Mouse (Mus musculus) embryonic facial prominence, embryonic 10.5 days (tissue): ENCODE measurements at regions not wholly inside any gene's neighbourhood (a gene's known extent, or its start where the extent isn't known, plus 50 kb on each side); places are given as distances from the start of the nearest gene placed in this dataset.
A peak's percentile ranks its signal among the peaks of the same experiment; 100 is the strongest.
"Not testable (repeated sequence)": the region's sequence is repeated elsewhere in the genome, so short reads cannot be mapped to it uniquely, and the experiment has no call there.

Experiments
- DNase-seq: peaks from one replicate; pipeline ENCODE4 v3.0.0-alpha.2; 2017; ENCODE audit warnings: low spot score
- H3K27ac ChIP-seq: fragments of 300-500 bp; sonication (generic); replicated peaks from 2 replicates; pipeline ENCODE4 v1.5.1; 2016; ENCODE audit warnings: mild to moderate bottlenecking
- H3K27me3 ChIP-seq: fragments of 300-500 bp; sonication (generic); replicated peaks from 2 replicates; pipeline ENCODE4 v1.6.1; 2016; ENCODE audit warnings: low read depth, mild to moderate bottlenecking; ENCODE audit not compliant: poor library complexity, severe bottlenecking
- H3K36me3 ChIP-seq: fragments of 300-500 bp; sonication (generic); replicated peaks from 2 replicates; pipeline ENCODE4 v1.6.1; 2016; ENCODE audit warnings: mild to moderate bottlenecking, moderate library complexity
- H3K4me1 ChIP-seq: fragments of 300-500 bp; sonication (generic); 2 replicates; pipeline ENCODE4 v1.6.1; 2016
- H3K4me3 ChIP-seq: fragments of 300-500 bp; sonication (generic); 2 replicates; pipeline ENCODE4 v1.5.1; 2016; ENCODE audit warnings: mild to moderate bottlenecking, moderate library complexity
- H3K9me3 ChIP-seq: fragments of 300-500 bp; sonication (generic); 2 replicates; pipeline ENCODE4 v1.6.1; 2016; ENCODE audit warnings: mild to moderate bottlenecking
- WGBS: fragments of 180-500 bp; shearing (Covaris S2); methylation state at CpG from one replicate; pipeline ENCODE4 v1.1.7; 2016; 5-methylcytosine and 5-hydroxymethylcytosine counted together

- H3K9me3 ChIP-seq = no peaks in the 10 kb centered on the region
- peak; percentile 86 for DNase-seq
- H3K4me3 ChIP-seq = no peak overlapping the region
- H3K36me3 ChIP-seq = no peaks in the 10 kb centered on the region
- H3K4me1 ChIP-seq = 0 out of 2 replicates have a peak, but pooled peaks cover 6% of the 10 kb centered on the region
- H3K27ac ChIP-seq = no peak overlapping the region; the same call in 1 of the 2 replicates
- no peaks in the 10 kb centered on the region for H3K27me3 ChIP-seq
- 33% methylated on average over 16 of the region's 16 CpGs for WGBS
Measured at GRCm38 (mm10) chr4:8084954-8085639, 153.7 kb downstream of the Car8 start.

DNA sequence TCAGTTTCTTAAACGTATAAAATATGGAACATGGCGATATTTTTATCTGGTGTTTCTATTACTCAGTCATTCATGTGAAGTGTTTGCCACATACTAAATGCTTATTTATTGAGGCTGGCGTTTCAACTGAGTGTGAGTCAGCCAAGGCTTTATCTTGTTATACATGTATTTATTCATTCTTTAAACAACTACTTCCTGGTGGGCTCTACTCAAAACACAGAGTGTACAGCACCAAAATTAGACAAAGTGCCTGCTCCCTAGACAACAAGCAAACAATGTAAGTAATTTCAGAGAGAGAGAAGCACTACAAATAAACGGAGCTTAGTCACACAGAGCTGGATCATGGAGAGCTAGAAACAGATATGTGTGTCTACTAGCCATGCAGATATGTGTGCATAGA, 159.5 kb downstream of the Car8 start:
- Histone ChIP-seq H3K36me3 (no peaks in the 10 kb centered on the region), H3K27ac (no peak overlapping the region), H3K4me3 (no peak overlapping the region), H3K4me1 (no peaks in the 10 kb centered on the region), H3K9me3 (no peaks in the 10 kb centered on the region), H3K27me3 (no peaks in the 10 kb centered on the region)
- WGBS = 79% methylated on average over 4 of the region's 4 CpGs
- no peak for DNase-seq

DNA sequence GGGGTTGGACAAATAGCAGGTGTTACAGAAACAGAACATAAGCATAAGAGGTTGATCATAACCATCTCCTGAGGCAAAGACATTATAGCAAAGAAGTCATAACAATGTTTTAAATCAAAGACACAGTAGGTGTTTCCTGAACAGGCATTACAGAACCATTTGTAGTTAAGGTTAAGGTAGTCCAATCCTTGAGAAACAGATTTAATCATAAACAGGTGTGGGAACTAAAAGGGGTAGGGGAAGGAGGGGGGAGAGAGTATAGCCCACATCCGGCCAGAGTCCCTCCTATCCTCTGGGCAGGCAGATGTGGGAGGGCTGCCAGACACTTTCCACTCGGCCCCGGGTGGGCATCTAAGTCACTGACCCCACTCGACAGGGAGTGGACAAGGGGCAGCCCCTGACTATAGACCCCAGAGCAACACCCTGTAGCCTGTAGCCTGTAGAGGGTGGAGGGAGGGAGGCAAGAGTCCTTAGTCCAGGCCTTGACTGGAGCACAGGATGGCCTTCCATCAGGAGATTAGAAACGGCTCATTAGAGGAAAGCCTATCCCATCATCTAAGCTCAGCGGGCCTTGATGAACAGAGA, 165.8 kb downstream of the Car8 start:
- DNase-seq = peak; percentile 37
- Histone ChIP-seq H3K4me1 (peaks cover 6% of the 10 kb centered on the region), H3K36me3 (no peaks in the 10 kb centered on the region), H3K27ac (peak overlapping the region; percentile 30; the same call in 1 of the 2 replicates), H3K27me3 (no peaks in the 10 kb centered on the region), H3K9me3 (no peaks in the 10 kb centered on the region), H3K4me3 (no peak overlapping the region)
- 61% methylated on average over 6 of the region's 6 CpGs for WGBS

- not testable (repeated sequence) for H3K4me3 ChIP-seq, H3K9me3 ChIP-seq, DNase-seq, H3K4me1 ChIP-seq, H3K27me3 ChIP-seq, H3K36me3 ChIP-seq, H3K27ac ChIP-seq
Measured at GRCm38 (mm10) chr4:8070693-8071092, 168.1 kb downstream of the Car8 start.

DNA sequence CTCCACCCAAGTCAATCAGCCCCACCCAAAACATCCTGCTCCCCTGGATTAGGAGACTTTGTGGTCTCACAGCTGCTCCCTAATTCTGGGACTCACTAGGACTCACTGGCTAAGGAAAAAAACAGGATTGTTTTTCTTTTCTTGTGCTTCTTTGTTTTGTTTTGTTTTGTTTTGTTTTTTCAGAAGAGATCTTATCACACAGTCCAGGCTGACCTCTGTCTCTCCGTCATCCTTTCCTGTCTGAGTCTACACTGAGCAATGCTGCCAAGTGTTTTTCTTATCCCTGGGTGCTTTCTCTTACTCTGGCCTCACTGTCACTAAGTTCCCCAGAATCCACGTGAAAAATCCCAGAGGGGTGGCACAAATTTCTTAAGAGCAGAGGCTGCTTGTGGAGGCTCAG, 170.8 kb downstream of the Car8 start:
- WGBS = 36% methylated on average over 2 of the region's 2 CpGs
- no peaks in the 10 kb centered on the region for H3K27me3 ChIP-seq

DNA sequence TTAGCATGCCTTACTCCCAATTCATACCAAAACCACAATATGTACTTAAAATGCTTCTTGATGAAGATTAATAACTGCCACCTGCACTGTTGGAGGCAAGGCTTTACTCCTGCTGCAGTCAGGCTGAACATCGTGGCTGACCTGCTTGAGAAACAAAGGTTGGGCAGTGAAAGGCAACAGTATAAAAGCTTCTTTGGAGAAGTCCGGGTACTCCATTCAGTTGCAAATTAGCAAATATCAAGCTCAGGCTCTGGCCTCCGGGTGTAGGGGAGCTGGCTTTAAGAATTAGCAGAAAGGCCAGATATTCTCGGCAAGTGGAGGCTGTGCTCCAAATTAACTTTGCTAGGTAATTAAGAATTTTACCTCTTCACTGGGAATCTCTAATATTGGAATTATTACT, 197.1 kb downstream of the Car8 start:
- Histone ChIP-seq H3K27ac (no peak overlapping the region), H3K36me3 (no peaks in the 10 kb centered on the region), H3K4me1 (no peaks in the 10 kb centered on the region), H3K9me3 (peaks cover 14% of the 10 kb centered on the region; the same call in 1 of the 2 replicates), H3K27me3 (no peaks in the 10 kb centered on the region), H3K4me3 (no peak overlapping the region)
- DNase-seq = no peak
- WGBS = 65% methylated on average over 4 of the region's 4 CpGs

More for the DNA sequence above, 170.8 kb downstream of the Car8 start:
- Histone ChIP-seq H3K27ac (no peak overlapping the region), H3K36me3 (no peaks in the 10 kb centered on the region), H3K4me1 (peaks cover 3% of the 10 kb centered on the region), H3K9me3 (no peaks in the 10 kb centered on the region), H3K4me3 (no peak overlapping the region)
- no peak for DNase-seq

- no peak for DNase-seq
- 85% methylated on average over 1 of the region's 1 CpGs for WGBS
- Histone ChIP-seq H3K36me3 (no peaks in the 10 kb centered on the region), H3K4me3 (no peak overlapping the region), H3K4me1 (no peaks in the 10 kb centered on the region), H3K27ac (no peak overlapping the region), H3K9me3 (peaks cover 10% of the 10 kb centered on the region; the same call in 1 of the 2 replicates), H3K27me3 (no peaks in the 10 kb centered on the region)
Measured at GRCm38 (mm10) chr4:8037863-8038262, 201.0 kb downstream of the Car8 start.

GRCm38 (mm10) chr4:8033402-8033801, 205.4 kb downstream of the Car8 start:
- WGBS = 81% methylated on average over 1 of the region's 1 CpGs
- H3K27me3 ChIP-seq, H3K4me3 ChIP-seq, DNase-seq, H3K27ac ChIP-seq, H3K9me3 ChIP-seq, H3K36me3 ChIP-seq, H3K4me1 ChIP-seq: not testable (repeated sequence)

DNA sequence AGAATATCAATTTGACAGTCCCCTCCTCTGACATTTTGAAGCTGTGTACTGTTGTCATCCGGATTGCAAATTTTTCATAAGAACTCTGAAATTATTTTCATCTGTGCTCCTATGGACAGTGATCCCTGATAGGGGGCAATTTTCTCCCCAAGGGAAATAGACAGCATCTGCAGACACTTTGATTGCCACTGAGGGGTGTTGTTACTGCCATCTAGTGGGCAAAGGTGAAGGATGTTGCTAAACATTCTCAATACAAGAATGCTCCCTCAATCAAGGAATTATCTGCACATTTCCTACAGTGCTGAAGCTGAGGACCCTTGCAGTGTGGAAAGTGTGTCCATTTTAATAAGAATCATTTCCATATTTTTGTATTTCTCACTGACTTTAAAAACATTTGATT, 233.7 kb downstream of the Car8 start:
- Histone ChIP-seq H3K9me3 (peaks cover 3% of the 10 kb centered on the region; the same call in 1 of the 2 replicates), H3K27ac (no peak overlapping the region), H3K4me1 (no peaks in the 10 kb centered on the region), H3K4me3 (no peak overlapping the region), H3K36me3 (no peaks in the 10 kb centered on the region), H3K27me3 (no peaks in the 10 kb centered on the region)
- DNase-seq = peak; percentile 39
- 13% methylated on average over 1 of the region's 1 CpGs for WGBS

DNA sequence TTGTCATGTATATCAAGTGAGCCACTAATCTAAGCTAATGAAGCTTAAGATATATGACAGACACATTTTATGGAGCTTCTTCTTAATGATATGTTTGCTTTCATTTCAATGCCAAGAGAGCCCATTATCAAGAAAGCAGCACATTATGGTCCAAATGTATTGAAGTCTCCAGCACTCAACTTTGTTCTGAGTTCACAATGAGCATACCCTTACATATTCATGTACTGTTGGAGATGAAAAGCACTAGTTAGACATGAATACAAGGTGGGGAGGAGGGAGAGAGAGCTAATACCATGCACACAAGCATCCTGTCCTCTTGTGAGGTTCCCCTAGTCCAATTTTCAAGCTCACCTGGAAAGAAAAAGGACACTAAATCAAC, 241.3 kb downstream of the Car8 start:
- Histone ChIP-seq H3K9me3 (no peaks in the 10 kb centered on the region), H3K4me3 (no peak overlapping the region), H3K4me1 (no peaks in the 10 kb centered on the region), H3K36me3 (no peaks in the 10 kb centered on the region), H3K27ac (no peak overlapping the region), H3K27me3 (no peaks in the 10 kb centered on the region)
- no peak for DNase-seq

- Histone ChIP-seq H3K4me3 (no peak overlapping the region), H3K4me1 (no peaks in the 10 kb centered on the region), H3K27ac (no peak overlapping the region), H3K36me3 (no peaks in the 10 kb centered on the region), H3K9me3 (no peaks in the 10 kb centered on the region), H3K27me3 (no peaks in the 10 kb centered on the region)
- DNase-seq = no peak
- 64% methylated on average over 6 of the region's 6 CpGs for WGBS
Measured at GRCm38 (mm10) chr4:7996923-7997574, 241.8 kb downstream of the Car8 start.

GRCm38 (mm10) chr4:7992944-7993343, 245.9 kb downstream of the Car8 start:
- no peaks in the 10 kb centered on the region for H3K36me3 ChIP-seq
- H3K4me1 ChIP-seq = no peaks in the 10 kb centered on the region
- H3K9me3 ChIP-seq = no peaks in the 10 kb centered on the region
- 81% methylated on average over 3 of the region's 3 CpGs for WGBS
- H3K27me3 ChIP-seq = no peaks in the 10 kb centered on the region
- DNase-seq = no peak
- no peak overlapping the region for H3K4me3 ChIP-seq
- H3K27ac ChIP-seq = no peak overlapping the region

GRCm38 (mm10) chr4:7987781-7988180, 251.1 kb downstream of the Car8 start:
- Histone ChIP-seq H3K27me3 (no peaks in the 10 kb centered on the region), H3K4me1 (no peaks in the 10 kb centered on the region), H3K4me3 (no peak overlapping the region), H3K36me3 (no peaks in the 10 kb centered on the region), H3K9me3 (no peaks in the 10 kb centered on the region), H3K27ac (no peak overlapping the region)
- 85% methylated on average over 1 of the region's 1 CpGs for WGBS
- DNase-seq = no peak
